Mouse (Mus musculus): Measurements from ENCODE around the gene Nt5c3b. TPM values are rescaled to one million over a fixed set of nuclear protein-coding genes. Genes with fewer than 3 reads are reported as not detected.

Gene Nt5c3b
- total RNA-seq, 2 experiments from 2014 or later, result 50.2 to 52.4 TPM

DNA sequence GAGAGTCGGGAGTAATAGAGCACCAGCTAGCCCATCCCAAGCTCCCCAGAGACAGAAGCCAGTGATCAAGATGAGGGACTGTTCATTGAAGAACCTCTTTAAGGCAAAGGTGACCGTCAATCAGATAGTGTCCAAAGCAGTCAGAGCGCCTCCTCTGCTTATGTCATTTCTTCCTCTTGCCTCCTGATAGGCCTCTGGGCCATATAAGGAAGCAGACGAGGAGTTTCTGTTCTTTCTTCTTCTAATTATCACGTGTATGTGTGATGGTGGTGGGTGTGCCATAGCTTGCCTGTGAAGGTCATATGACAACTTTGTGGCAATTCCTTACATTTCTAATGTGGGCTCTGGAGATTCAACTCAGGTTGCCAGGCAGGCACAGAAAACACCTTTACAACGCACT, 40.8 kb downstream of the Nt5c3b start:
- DNase-seq (ENCODE audit: extremely low spot score in 1 of 2, low spot score in 1 of 2), result no peak

DNA sequence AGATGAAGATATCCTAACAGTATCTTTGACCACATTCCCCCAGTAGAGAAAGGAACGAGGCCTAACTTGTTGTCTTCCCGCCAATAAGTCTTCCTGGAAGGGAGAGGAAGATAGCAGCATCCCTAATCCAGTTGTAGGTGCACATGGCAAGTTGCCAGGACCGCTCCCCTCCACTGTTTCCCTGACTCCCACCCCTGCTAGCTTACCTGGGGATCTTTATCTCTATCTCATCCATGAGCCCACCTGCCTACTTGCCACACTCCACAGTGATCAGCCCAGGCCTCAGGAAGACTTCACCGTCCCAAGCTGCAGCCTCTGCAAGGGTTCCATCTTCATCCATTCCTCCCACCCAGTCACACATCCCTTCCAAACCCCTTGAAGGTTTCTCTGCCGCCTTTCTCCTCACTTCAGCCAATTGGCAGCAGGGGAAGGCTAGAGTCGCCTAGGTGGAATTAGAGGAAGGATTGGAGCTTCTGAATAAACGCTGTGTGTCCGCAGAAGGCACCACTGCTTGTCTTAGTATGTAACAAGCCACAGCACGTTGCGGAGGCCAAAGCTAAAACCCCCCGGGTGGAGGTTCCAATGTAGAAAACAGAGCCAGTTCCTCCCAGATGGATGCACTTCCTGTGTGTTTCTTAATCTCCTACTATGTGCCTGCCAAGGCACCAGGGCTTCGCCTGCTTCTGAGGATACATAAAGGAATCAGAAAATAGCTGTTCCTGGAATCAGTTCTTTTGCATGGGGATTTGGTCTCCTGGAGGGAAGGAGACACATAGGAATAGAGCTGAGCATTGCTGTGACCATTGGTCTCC, 41.7 kb downstream of the Nt5c3b start:
- no peak for DNase-seq (ENCODE audit: extremely low spot score in 1 of 2, low spot score in 1 of 2)

DNA sequence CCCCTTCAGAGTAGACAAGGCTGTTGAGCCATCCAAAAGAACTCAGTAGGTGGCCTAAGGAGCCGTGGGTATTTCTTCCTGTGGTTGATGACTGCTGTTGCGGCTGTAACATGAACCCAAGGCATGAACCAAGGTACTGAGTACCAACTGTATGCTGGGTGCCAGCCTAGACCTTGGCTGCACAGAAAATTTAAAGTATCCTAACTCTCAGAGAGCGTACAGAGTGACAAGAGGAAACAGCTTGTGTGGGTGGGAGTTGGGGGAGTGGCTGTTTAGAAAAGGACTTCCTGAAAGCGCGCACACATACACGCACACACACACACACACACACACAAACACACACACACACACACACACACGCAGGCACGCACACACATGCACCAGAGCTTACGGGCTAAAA, 42.3 kb downstream of the Nt5c3b start:
- no peak for DNase-seq (ENCODE audit: extremely low spot score in 1 of 2, low spot score in 1 of 2)

DNA sequence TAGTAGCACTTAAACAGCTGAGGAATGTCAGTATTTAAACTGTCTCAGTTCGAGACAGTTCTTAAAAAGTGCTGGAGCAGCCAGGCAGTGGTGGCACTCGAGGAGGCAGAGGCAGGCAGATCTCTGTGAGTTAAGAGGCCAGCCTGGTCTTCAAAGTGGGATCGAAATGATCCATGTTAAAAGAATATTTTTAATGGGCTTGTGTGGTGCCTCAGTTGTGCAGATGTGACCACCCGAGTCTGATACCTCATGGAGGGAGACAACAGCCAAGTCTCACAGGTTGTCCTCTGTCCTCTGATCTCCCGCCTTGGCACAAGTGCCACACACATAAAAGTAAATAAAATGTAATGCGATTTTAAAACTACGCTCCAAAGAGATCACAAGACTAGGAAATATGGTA, 43.1 kb downstream of the Nt5c3b start:
- no peak for DNase-seq (ENCODE audit: extremely low spot score in 1 of 2, low spot score in 1 of 2)

DNA sequence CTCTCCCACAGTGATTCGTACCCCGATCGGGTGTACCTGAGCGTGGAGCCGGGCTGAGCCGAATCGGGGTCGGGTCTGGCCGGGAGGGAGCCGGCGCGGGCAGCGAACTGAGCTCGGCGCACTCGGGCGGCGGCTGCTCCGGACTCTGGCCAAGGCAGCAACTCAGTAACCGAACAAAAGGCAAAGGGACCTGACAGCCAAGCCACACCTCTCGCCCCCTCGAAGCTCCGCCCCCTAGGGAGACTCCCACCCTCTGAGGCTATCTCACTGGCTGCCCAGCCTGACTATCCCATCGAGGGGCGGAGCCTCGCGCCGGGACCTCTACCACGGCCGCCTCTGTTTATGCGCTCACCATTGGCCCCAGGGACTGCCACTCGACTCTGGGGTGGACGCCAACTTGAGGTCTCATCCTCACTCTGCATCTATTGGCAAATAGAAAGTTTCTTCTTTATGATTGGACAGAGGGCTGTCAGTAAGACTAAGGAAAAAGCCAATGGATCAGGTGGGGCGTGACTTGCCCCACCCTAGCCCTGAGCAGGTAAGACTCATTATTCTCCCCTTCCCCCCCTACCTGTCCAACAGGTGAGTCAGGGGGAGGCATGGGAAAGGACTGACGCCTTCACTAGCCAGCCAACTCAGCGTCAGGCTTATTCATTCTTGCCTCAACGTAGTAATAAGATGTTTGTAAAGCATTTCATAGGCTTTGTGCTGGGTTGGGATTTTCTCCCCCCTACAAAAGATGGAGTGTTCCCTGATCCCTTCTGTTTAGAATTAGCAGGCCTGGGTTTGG, 43.8 kb downstream of the Nt5c3b start, which contains the start of gene Jup:
TSS of gene Jup (minus strand) at position 164 of the 790 bp plus-strand sequence.
- DNase-seq (ENCODE audit: extremely low spot score in 1 of 2, low spot score in 1 of 2), result peak; percentile 97

DNA sequence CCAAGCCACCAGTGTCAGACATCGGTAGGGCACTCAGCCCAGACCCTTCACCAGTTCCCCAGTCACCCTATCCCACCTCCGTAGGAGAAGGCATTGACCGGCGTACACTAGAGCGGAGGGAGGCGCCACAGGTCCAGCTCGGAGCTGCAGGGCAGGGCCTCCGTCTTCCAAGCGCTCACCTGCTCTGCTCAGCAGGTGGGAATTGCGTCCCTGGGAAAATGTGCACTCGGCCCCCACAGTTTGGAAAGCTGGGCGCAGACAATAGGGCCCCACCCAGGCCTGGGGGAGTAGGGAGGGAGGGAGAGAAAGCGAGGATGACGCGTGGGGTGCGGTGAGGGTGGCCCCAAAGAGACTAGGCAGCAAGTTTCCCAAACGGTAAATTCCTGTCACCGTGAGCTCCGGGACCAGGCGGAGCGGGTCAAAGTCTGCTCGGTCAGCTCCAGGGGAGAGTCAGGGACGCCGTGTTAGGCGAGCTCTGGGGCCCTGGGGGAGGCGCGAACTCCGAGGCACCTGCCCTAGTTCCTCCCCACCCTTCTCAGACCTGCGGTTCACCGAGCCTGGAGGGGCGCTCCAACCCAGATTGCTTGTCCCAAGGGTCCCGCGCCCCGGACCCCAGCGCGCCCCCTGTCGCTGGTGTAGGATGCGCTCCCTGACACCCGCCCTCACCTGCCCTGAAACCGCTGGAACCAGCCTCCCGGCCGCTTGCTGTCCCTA, 44.6 kb downstream of the Nt5c3b start:
- no peak for DNase-seq (ENCODE audit: extremely low spot score in 1 of 2, low spot score in 1 of 2)

DNA sequence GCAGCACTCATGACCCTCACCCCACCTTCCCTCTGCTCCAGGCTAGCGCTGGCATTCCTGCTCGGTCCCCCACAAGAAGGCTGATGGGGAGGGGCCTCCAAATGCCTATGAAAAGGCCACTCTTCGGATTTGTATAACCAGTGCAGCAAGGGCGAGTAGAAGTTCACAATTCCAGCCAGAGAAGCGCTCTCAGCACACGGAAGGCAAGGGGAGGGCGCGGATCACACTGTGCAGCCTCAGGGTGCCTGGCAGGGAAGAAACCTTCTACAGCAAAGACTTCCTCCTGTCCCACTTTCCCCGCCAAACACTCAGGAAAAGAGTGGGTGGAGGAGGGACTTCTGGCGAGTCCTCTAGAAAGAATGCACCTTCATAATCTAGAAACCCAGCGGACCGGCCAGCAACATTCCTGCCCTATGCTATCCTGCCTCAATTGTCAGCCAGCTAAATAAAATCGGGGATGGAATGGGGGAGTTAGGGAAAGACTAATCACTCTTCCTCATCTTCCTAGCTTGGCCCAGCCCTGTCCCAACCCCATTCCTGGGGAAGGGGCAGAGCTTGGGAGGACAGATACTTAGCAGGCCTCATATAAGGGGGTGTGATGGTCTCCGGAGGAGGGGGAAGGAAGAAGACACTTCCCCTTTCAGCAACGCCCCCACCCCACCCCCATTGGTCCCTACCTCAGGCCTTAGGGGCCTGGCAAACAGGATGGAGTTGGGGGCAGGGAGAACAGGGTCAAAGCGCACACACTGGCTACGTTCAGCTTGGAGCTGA, 45.6 kb downstream of the Nt5c3b start:
- no peak for DNase-seq (ENCODE audit: extremely low spot score in 1 of 2, low spot score in 1 of 2)

DNA sequence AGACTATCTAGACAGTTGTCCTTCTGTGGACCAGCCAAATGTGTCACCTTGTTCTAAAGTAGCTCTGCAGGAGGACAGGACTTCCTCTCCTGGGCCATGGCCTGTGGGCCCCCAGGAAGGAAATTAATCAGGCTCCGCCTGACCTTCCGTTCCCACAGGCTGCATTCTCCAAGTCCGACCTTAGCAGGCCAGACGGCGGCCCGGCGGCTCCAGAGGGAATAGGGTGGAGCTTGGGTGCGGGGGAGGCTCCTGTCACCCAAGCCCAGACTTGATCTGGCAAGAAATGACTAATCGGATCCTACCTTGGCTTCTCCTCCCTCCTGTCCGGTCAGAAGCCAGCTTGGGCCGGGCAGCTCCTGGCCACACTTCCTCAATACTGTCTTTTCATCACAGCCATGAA, 46.4 kb downstream of the Nt5c3b start:
- DNase-seq (ENCODE audit: extremely low spot score in 1 of 2, low spot score in 1 of 2), result no peak

DNA sequence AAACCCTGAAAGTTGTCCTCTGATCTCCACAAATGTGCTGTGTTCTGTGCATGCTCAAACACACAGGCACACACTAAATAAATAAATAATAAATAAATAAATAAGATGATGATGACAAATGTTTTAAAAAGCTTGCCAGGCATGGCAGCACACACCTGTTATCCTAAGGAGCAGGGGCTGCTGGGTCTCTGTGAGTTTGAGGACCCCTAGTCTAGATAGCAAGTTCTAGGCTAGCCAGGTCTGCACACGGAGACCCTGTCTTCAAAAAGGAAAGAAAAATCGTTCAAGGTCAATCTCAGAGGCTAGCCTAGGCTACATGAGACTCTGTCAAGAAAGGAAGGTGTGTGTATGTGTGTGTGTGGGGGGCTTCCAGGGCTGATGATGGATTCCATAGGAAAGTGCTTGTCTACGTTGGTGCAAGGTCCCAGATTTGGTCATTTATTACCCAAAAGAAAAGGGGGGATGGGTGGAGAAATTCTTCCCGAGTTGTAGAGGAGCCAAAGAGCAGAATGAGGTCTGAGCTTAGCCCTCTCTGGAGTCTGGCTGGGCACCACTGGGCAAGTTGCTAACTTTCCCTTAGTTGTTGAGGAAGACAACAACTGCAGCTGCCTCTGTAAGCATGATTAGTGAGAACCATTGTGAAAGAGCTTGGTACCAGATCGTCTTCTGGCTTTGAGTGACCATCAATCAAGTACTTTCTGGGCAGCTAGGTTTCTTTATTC, 47.1 kb downstream of the Nt5c3b start:
- DNase-seq (ENCODE audit: extremely low spot score in 1 of 2, low spot score in 1 of 2), result no peak

DNA sequence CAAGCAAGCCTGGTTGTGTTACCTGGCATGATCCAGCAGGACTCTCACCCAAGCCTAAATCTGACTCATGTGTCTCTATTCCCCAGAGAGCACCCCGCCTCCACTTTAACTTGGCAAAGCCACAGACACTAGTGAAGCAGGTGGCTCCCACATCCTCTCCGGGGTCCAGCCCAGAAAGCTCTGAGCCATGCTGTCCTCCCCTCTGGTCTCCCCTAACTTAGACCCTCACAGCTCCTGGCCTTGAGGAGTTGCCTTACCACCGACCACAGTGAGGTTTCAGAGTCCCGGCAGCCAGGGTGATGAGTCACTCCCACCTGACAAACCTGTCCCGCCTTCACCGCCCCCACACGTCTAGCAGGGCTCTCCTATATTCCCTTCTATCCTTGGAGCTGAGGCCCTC, 47.9 kb downstream of the Nt5c3b start:
- DNase-seq (ENCODE audit: extremely low spot score in 1 of 2, low spot score in 1 of 2), result no peak

DNA sequence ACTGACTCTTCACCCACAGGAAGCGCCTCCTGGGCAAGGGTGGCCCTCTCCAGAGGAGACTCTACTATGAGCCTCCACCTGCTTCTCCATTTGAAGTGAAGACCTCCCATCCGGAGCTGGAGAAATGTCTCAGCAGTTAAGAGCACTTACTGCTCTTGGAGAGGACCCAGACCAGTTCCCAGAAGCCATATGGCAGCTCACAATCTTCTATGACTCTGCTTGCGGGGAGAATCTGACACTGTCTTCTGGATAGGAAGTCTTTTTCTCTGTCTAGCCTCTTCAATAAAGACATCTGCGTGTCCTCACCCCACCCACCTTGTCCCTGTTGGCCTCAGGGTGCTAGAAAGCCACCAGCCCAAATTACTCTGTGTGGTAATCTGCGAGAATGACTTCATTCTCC, 48.6 kb downstream of the Nt5c3b start:
- no peak for DNase-seq (ENCODE audit: extremely low spot score in 1 of 2, low spot score in 1 of 2)

DNA sequence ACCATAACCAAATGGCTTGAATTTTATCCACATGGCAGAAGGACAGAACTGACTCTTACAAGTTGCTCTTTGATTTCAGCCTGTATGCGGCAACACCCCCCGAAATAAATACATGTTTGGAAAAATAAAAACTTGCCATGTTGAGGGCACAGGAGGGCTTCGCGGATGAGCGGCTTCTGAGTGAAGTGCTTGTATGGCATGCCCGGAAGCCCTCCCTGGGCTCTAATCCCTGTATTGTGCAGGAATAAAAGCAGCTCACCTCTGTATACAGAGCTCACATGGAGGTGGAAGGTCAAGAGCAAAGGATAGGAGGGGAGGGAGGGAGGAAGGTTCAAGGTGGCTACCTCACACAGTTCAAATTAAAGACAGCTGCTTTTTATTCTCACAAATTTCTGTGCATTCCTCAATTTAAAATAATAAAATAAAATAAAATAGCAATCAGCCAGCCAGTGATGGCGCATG, 49.7 kb downstream of the Nt5c3b start:
- no peak for DNase-seq (ENCODE audit: extremely low spot score in 1 of 2, low spot score in 1 of 2)

DNA sequence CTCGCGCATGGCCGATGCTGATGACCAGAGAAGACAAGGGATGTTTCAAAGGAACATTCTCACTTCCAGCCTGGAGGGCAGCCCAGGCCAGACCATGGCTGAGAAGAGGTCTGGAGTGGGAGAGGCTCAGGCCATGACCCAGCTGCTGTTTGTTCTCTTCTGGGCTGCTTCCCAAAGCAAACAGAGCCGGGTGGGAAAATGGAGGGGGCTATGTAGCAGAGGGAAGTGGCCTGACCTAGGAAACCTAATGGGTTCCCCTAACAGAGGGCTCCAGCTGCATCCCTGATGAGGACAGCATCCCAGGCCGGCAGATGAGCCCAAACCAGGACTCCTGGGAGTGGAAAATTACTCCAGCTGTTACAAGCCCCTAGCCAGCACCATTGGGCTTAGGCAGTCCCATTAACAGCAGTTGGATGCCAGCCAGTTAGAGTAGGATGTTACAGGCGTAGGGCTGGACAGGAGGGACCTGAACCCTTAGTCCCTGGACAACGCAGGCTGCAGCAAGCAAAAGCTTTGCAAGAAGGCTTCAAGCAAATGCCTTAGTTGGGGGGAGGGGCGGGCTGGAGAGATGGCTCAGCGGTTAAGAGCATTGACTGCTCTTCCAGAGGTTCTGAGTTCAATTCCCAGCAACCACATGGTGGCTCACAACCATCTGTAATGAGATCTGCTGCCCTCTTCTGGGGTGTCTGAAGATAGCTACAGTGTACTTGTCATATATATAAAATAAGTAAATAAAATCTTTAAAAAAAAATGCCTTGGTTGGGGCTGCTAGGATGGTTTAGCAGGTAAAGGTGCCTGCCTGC, 50.3 kb downstream of the Nt5c3b start:
- no peak for DNase-seq (ENCODE audit: extremely low spot score in 1 of 2, low spot score in 1 of 2)

DNA sequence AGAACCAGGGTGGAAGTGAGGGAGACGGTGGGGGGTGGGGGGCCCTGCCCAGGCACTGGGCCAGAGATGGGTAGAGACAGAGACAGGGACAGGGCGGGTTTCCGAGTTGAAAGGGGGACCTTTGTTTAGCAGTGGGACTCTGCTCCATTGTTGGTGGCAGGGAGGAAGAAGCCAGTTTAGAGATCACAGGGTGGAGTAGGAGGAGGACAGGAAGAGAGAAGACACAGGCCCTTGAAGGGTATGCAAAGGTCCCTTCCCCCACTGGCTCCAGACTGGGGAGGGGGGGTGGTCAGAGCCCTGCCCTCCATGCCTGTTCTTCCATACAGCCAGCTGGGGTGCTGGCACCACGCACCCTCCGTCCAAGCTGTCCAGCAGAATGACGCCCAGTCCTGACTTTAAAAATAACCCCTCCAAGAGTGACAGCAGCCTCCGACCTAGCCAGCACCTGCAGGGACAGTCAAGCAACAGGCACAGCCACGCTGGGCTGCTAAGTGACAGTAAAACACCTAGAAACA, 51.6 kb downstream of the Nt5c3b start:
- DNase-seq (ENCODE audit: extremely low spot score in 1 of 2, low spot score in 1 of 2), result no peak

DNA sequence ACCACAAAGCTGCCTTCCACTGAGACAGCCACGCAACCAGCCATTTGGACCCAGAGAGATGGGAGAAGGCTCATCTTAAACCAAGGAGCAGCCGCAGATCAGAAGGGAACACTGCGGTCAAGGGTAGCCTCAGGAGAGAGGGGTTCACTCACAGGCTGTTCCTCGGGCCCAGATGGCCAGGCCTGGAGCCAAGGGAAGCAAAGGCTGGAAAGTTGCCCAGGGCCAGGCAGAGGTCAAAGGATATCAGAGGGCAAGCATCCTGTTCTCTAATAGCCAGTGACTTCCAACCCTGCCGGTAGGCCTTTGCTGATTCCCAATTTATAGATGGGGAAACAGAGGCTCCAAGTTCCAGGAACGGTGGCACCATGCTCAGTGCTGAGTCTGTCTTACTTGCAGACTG, 53.0 kb downstream of the Nt5c3b start:
- DNase-seq (ENCODE audit: extremely low spot score in 1 of 2, low spot score in 1 of 2), result no peak

DNA sequence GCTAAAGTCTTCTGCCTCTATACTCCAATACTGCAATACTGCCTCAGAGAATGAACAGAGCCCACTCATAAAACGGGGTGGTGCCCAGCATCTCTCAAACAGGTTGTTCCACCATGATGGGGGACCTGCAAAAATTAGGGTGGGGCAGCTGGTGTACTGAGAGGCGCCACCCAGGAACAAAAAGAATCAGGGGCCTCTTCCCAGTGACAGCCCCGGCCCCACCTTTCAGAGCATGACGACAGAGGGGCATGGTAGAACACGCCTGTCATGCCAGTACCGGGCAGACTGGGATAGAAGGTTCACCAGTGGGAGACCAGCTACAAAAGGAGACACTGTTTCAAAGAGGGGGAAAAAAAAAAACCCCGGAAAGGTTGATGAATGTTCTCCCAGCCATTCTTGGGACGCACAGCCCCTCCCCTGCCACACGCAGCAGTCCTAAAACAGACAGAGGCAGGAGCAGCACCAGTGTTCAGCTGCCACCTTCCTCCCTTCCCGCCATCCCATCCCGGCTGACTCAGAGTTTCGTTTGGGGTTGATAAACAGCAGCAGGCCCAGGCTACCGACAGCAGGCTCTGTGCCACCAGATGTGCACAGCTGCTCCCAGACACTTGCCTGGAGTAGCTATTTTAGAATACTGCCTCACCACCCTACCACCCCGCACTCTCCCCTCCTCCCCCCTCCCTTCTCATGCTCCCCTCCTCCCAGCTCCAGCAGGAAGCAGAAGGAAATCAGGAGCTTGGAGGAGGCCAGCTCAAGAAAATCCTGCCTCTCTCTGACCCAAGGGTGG, 53.8 kb downstream of the Nt5c3b start:
- DNase-seq (ENCODE audit: extremely low spot score in 1 of 2, low spot score in 1 of 2), result no peak

DNA sequence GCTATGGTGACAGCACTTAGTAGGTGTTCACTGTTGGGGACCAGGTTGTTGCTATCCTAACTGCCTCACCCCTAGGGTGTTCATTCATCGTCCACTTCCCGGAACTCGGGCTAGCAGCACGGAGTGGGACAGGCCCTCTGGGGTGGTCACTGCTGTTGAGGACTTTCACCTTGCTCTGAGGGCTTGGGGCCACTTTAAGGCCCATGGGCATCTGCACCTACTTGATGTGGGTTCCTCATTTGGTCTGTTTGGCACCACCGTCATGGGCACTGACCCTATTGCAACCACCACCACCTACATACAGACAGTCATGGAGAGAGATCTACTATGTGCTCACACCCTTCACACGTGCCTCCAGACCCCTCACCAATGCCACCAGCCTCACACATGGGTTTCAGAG, 54.5 kb downstream of the Nt5c3b start:
- DNase-seq (ENCODE audit: extremely low spot score in 1 of 2, low spot score in 1 of 2), result no peak

DNA sequence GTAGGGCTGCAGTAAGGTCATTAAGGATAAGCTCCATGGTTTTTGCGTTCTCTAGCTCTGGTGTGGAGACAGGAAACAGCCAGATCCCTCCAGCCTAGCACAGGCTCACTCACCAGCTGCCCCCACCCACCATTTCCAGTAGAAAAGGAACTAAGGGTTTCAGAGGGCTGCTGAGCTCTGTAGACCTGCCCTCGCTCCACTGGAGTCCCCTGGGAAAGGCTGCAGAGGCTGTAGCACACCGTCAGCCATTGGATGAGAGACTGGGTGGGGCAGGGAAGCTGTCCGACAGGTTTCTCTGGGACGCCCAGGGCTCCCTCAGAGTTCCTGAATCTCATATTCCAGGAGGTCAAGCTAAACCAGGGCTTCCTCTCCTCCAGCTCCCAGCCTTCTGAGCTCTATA, 55.0 kb downstream of the Nt5c3b start:
- no peak for DNase-seq (ENCODE audit: extremely low spot score in 1 of 2, low spot score in 1 of 2)

Data from layer of hippocampus, postnatal 25 days (tissue).